Mouse (Mus musculus) inflammation-experienced regulatory T-cells, adult 6 months (primary cell): Measurements from ENCODE around the gene Taf13. TPM values are rescaled to one million over a fixed set of nuclear protein-coding genes. Genes with fewer than 3 reads are reported as not detected.
"Not testable (repeated sequence)": the region's sequence is repeated elsewhere in the genome, so short reads cannot be mapped to it uniquely, and the experiment has no call there.

ENCODE experiments used
- ATAC-seq: one replicate; pipeline ENCODE4 v1.8.0; 2017
- polyA plus RNA-seq, 3 experiments: library from polyadenylated mRNA; unstranded; fragments of 100-300 nt; shearing (Covaris generic); gene quantifications; one replicate each; pipeline ENCODE4 v1.2.1; 2017

The Taf13 gene
- 10 to 100 TPM; 17.3 to 27.6 (median 26.4) TPM for polyA plus RNA-seq

DNA sequence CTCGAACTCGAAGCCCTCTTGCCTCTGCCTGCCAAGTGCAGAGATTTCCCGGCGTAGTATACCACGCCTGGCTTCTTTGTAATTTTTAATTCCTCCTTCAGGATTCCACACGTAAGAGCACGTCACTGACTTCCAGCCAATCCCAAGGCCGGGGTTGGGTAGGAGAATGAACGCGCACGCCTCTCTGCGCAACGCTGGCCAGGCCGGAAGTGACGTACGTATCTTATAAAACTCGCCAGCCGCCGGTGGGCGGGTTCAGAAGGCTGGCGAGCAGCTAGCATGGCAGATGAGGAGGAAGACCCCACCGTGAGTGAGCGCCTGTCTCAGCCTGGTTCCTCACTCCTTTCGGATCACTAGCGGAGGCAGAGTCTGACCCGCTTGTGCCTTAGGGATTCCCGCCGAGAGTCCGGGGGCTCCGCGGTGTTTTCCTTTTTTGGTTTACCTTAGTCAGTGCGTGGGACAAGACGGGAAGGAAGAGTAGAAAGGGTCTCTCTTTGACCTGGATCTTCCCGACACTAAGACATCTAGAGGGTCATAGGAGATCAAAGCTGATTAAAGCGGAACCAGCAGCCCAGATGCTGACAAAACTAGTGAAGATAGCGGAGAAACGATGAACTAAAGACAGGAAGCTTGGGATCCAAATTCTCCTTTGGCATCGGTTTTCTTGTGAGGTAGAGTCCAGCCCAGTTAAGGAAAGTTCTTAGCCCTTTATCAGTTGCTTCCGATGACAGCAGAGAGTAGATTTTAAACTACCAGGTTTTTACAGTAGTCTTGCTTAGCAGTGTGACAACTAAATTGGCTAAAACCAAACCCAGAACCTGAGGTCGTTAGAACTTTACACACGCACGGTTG is at the start of gene Taf13:
Gene Taf13 (plus strand): TSS at position 256 of the 852 bp plus-strand sequence.
- peak; percentile 98 for ATAC-seq

GRCm38 (mm10) chr3:108523415-108523814 is 48.1 kb upstream of the Taf13 start:
- no peak for ATAC-seq

DNA sequence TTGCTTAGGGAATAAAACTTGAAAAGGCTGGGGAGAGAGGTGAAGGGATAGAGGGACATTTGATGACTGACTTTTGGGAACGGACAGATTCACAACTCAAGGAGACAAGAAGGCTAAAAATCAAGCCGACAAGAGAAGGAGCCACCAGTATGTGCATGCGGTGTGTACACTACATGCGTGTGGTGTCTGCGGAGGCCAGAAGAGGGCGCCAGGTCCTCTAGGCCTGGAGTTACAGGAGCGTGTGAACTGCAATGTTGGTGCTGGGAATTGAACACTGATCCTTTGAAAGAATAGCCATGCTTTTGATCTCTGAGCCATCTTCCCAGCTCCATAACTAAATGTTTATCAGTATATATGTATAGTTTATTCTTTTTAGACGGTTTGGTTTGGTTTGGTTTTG is 43.0 kb upstream of the Taf13 start:
- no peak for ATAC-seq

- ATAC-seq = no peak
Measured at GRCm38 (mm10) chr3:108533114-108533885, 38.2 kb upstream of the Taf13 start.

- no peak for ATAC-seq
Measured at GRCm38 (mm10) chr3:108533951-108534350, 37.5 kb upstream of the Taf13 start, which contains the start of gene 1700013F07Rik. Gene 1700013F07Rik, plus strand, starts transcription at chr3:108534150.

DNA sequence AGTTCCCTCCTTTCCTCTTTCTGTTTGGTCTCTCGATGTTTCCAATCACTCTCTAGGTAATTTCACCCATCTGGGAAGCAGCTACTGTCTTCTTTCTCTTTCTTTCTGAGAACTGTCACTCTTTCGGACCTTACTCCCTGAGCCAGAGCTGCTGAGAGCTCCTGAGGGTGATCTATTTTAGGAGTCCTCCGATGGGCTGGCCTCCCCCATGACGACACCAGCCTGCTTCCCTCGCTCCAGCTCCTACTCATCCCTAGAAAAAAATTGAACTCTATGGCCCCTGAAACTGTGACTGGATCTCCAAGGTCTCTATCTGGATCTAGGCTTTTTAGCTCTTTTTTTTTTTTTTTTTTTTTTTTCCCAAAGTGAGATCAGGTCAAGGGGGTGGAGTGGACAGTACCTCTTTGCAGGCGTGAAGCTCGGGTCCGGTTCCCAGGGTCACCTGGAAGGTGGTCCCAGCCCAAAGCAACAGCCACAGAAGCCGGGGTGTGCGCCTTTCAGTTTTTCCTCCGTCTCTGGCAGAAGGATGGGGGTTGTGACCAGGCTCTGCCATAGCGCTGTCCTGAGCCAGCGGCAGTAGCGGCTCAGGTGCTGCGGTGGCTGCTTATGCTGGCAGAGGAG is 35.5 kb upstream of the Taf13 start:
- no peak for ATAC-seq

DNA sequence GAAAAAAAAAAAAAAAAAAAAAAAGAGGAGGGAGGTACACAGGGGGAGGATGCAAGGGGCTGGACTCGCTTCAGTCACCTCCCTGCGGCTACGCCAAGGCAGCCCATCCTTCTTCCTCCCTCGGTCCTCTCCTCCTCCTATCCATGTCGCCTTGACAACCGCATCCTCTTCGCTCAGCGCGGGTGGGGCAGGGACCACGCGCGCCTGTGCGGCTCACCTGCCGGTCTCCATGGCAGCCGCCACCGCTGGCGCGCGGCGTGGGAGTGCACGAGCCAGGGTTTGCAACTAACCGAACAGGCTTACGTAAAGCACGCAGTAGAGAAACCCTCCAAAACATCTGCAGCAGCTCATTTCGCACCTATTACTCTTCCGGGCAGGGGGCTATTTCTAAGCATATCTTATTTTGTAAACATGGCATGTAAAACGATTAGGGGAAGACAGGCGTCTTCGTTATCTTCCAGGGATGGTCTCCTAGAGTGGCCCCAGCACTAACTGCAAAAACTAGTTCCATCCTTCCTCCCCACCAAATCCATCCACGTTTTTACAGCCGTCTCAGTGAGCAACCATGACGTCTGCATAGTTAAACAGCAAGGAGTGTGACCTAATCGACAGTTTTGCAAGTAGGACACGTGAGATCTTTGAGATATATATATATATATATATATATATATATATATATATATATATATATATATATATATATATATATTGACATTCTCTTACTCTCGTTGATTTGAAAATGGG is 34.8 kb upstream of the Taf13 start, which contains the start of gene 5330417C22Rik:
Gene 5330417C22Rik (minus strand): TSS at position 20 of the 744 bp plus-strand sequence.
- peak; percentile 93 for ATAC-seq

- peak; percentile 46 for ATAC-seq
Measured at GRCm38 (mm10) chr3:108537303-108537702, 34.2 kb upstream of the Taf13 start.

DNA sequence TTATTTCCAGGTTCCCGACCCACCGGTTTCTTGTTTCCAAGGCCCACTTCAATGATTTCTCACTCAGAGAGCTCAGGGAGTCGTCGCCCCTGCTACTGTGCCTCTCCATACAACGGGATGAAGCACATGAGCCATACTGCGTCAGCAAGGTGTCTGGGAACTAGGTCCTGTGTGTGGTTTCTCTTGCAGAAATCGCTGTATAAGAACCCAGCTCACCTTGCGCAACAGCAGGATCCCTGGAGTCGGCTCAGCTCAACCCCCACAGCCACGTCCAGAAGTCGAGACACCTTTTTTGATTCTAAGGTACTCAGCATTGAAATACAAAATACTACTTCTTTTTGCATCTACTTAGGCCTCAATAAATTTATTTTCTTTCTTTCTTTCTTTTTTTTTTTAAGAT is 29.2 kb upstream of the Taf13 start:
- no peak for ATAC-seq

- ATAC-seq = peak; percentile 26
Measured at GRCm38 (mm10) chr3:108554111-108554561, 17.4 kb upstream of the Taf13 start.

- ATAC-seq = peak; percentile 99
Measured at GRCm38 (mm10) chr3:108554587-108555312, 16.7 kb upstream of the Taf13 start.

GRCm38 (mm10) chr3:108557888-108558287 is 13.6 kb upstream of the Taf13 start:
- ATAC-seq = no peak

DNA sequence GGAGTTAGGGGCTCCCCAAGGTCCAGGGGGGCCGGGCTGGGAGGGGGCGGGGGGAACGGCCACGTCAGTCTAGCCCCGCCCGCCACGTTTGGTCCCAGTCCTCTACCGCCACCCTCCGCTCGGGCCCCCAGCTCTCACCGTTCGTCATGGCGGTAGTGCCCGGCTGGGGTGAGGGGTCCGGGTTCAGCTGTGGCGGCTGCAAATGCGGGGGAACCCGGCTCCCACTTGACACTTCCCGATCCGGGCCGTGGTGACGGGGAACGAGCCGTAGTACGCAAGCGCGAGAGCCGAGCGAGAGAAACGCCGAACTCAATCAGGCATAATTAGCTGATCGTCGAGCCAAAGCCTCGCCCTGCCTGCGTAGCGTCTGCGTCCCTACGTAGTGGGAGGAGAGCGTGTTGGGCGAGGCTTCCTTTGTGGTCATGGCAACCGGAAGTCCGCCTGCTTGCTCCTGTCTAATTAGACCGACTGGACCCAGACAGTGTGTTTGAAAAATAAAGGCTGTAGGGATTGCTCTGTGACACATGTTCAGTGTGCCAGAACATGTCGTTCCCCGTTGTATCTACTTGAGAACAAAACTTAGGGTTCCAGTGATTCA is 9.3 kb upstream of the Taf13 start, which contains the start of gene Tmem167b:
Gene Tmem167b (minus strand): TSS at position 334 of the 598 bp plus-strand sequence.
- ATAC-seq = peak; percentile 88

GRCm38 (mm10) chr3:108562777-108563271 is 8.7 kb upstream of the Taf13 start:
- ATAC-seq = peak; percentile 35

DNA sequence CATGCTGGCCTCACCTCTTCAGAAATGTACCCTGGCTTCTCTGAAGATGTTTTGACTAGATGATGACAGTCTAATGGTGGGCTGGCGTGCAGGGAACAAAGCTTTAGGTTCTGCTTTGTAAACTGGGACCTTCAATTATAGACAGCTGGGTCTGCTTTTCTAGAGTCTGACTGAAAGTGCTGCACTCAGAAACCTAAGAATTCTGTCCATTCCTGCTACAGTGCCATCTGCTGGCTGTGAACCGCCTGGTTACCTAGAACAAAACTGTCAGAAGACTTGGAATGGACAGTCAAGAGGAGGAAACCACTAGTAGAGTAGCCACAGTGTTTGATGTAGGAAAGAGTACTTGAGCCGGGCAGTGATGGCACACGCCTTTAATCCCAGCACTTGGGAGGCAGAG is 8.2 kb upstream of the Taf13 start:
- ATAC-seq = peak; percentile 57

GRCm38 (mm10) chr3:108567990-108568877 is 3.3 kb upstream of the Taf13 start:
- ATAC-seq = no peak

- not testable (repeated sequence) for ATAC-seq
Measured at GRCm38 (mm10) chr3:108569636-108570035, 1.9 kb upstream of the Taf13 start.

GRCm38 (mm10) chr3:108570813-108571212 is 685 bp upstream of the Taf13 start:
- no peak for ATAC-seq

DNA sequence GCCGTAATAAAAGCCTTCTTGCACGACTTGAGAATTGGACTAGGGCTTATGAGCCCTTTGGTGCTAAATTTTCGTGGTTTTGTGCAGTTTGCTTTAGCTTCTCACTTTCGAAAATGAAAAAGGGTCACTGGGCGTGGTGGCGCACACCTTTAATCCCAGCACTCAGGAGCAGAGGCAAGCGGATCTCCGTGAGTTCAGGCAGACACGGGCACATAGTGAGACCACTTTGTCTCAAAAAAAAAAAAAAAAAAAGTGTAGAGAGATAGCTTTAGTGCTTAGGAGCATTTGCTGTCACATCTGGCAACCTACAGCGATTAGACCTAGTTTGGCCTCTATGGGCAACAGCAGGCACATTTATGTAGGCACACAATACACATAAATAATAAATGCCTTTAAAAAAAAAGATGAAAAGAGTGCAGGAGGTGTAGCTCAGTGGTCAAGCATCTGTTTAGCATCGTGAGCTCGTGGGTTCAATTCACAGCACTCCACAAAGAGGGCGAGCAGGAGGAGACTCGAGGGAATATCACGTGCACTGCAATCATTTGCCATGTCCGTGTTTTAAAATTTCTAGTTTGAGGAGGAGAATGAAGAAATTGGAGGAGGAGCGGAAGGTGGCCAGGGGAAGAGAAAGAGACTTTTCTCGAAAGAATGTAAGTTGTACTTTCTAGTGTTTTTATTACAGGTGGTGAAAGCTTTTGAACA is 962 bp downstream of the Taf13 start:
- peak; percentile 1 for ATAC-seq
